Mouse (Mus musculus) T-helper 2 cell (primary cell): Measurements from ENCODE around the gene Amh.
"Not testable (repeated sequence)": the region's sequence is repeated elsewhere in the genome, so short reads cannot be mapped to it uniquely, and the experiment has no call there.

ENCODE experiments used
- in situ Hi-C: fragments of 300-600 bp; cut with MboI, MseI; formaldehyde crosslinking; loops from one replicate; pipeline ENCODE4 v1.15.1; 2025; ENCODE audit warnings: high pct_unique_total_duplicates

The Amh gene

GRCm38 (mm10) chr10:80826151-80827062, 21.4 kb downstream of the Amh start, which contains the start of gene Oaz1:
Oaz1 (plus strand) TSS chr10:80826656.
- in situ Hi-C loops = no loop called here

- in situ Hi-C loops = no loop called here
These were observed 22.2 kb downstream of the Amh start for GRCm38 (mm10) chr10:80827063-80827869.

- in situ Hi-C loops = no loop called here
These were observed 22.9 kb downstream of the Amh start for GRCm38 (mm10) chr10:80827870-80828420.

DNA sequence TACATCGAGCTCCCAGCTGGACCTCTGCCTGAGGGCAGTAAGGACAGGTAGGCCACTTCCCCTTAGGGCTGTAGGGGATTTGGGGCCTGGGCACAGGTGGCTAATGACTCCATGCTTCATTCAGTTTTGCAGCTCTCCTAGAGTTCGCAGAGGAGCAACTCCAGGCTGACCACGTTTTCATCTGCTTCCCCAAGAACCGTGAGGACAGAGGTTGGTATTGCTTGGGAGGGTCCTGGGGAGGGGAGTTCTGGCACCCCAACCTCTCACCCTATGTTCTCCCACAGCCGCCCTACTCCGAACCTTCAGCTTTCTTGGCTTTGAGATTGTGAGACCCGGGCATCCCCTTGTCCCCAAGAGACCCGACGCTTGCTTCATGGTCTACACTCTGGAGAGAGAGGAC, 23.5 kb downstream of the Amh start:
- in situ Hi-C loops = not testable (repeated sequence)

DNA sequence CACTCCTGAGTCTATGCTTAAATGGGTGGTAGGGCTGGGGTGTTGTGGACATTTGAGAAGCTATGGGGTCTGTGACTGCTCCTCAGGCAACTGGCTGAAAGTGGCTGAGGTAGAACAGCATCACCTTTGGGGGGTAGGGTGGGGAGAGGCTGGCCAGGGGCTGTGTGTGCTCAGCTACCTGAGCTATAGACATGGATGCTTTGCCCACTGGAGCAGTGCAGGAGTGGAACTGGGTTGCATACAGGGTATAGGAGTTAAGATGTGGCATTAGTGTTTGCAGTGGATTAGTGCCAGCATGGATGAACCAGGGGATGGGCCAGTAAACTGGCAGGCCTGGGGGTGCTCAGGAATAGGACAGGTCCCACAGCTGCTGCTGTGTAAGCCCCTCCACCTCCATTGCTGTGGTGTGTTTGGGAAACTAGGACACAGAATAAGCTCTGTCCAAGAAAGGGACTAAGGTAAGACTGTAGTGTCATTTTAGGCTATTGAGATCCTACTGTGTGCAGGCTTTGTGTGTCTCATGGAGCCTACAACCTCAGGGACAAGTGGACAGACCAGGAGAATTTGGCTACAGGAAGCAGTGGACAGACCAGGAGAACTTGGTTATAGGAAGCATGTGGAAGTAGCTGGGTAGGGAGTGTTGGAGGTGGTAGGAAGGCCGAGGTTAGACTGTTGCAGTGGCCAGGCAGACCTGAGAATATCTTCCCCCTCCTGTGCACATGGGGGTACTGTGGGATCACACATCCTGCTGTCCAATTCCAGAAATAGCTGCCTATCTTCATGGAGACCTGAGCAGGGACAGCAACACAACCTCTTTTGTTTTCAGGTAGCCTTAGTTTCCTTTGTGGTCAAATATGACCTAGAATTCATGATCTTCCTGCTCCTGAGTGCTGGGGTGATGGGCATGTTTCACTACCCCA, 24.6 kb downstream of the Amh start:
- in situ Hi-C loops = no loop called here

DNA sequence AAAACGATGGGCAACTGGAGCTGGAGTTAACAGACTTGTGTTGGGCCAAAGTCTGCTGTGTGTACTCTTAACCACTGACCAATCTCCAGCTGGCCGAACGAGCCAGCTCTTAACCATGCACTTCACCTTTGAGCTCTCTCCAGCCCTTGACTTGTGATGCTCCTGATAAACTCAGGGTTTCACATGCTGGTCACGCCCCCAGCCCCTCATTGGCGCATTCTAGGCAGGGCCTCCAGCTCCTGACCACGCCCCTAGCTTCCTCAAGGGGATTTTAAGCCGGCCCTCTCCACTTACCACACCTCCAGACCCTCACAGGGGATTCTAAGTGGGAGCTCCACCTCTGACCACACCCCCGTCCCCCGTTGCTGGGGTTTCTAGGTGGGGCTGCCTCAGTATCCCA, 26.1 kb downstream of the Amh start:
- in situ Hi-C loops = no loop called here

GRCm38 (mm10) chr10:80832818-80833217, 27.8 kb downstream of the Amh start:
- in situ Hi-C loops = no loop called here

DNA sequence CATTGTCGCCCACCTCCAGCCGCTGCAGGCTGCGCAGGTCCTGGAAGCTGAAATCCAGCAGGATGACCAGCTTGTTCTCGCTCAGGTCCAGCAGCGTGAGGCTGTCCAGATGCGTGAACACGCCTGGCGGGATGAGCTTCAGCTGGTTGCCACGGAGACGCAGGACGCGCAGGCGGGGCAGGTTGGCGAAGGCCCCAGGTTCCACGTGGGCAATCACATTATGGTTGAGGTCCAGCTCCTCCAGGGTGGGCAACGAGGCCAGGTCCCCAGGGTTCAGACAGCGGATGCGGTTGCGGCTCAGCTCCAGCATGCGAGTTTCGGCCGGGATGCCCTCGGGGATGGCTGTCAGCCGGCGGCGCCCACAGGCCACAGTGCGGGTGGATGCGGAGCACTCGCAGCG, 30.6 kb downstream of the Amh start:
- in situ Hi-C loops = no loop called here

GRCm38 (mm10) chr10:80836949-80837379, 31.9 kb downstream of the Amh start:
- in situ Hi-C loops = no loop called here

DNA sequence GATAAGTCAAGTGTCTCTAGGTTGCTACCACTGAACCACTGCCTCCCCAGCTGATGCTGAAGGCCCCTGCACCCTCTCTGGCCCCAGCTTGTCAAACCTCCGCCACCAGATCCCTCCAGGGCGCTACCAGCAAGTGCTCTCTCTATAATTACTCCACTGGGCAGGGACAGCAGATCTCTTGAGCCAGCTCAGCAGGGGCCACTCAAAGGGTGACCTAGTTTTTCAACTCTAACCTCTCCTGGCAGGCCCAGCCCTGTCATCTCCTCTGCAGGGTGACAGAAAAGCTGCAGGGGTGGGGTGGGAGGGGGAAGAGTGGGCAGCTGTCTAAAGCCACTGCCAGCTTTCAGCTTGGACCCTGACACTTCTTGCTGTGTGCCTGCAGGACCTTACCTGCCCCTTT, 32.8 kb downstream of the Amh start:
- in situ Hi-C loops = no loop called here

DNA sequence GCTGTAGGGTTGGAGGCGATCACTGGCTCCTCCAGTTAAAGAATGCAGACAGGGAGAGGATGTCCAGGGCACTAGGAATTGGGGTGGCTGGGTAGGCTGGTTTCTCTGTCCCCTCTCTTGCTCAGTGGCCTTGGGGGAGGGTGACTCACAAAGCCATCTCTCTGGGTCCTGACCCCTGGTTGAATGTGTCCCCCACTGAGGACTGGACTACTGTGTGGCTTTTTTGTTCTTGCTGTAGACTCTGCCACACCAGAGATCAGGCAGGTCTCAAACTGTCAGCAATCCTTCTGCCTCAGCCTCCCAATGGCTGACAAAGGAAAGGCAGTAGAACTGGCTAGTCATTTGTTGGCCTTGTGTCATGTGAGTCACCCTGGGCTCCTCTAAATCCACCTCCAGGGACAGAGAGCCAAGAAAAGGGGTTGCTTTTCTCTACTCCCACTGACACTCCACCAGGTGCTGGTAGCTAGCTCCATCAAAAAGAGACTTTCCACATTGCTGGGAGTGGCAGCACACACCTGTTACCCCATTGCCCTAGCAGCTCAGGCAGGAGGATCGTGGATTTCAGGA, 33.4 kb downstream of the Amh start:
- in situ Hi-C loops = no loop called here

DNA sequence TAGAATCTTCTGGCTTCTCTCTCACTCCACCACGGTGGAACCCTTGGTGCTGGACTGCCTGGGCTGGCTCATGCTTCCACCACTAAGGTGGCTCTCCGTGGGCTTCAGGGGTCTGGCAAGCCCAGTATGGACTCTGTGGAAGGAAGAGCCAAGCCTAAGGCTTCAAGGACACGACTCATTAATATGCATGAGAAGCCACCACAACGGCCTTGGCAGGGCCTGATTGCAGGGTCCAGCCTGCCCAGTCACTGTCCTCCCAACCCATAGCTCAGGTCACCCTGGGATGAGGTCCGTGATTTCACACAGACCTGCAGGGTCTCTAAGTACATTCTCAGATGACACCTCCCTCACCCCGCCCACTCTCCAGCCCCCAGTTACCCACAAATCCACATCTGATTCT, 34.8 kb downstream of the Amh start:
- in situ Hi-C loops = no loop called here

DNA sequence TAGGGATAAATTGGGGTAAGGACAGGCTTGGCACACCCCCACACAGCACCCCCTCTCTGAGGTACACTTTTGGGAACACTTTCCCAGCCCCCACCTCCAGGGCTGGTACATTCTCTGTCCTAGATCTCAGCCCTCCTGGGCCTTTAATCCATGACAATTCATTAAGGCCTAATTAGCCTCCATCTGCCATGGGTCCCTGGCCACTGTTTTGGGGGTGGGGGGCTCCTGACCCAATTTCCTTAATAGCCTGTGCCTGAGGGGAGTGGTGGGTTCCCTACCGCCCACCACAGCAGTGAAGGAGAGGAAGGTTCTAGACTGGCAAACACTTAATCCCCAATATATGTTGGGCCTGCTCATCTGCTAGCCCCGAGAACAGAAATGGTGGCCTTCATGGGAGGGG, 36.6 kb downstream of the Amh start:
- in situ Hi-C loops = no loop called here

DNA sequence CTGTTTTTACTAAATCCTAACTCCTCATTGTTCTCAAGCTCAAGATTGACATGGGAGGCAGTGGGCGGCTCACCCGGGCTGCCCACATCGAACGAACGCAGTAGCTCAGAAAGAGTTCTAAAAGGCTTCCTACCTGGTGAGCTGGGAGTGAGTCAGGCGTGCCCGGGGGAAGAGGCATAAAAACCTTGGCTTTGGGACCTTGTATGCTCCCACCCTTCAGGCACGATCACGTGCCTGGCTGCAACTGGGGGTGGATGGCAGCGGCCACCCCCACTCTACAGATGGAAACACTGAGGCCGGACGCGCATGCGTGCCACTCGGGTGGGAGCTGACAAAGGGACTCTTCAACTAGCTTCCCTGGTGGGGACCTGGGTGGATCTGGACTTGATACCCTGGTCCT, 37.3 kb downstream of the Amh start:
- in situ Hi-C loops = no loop called here

DNA sequence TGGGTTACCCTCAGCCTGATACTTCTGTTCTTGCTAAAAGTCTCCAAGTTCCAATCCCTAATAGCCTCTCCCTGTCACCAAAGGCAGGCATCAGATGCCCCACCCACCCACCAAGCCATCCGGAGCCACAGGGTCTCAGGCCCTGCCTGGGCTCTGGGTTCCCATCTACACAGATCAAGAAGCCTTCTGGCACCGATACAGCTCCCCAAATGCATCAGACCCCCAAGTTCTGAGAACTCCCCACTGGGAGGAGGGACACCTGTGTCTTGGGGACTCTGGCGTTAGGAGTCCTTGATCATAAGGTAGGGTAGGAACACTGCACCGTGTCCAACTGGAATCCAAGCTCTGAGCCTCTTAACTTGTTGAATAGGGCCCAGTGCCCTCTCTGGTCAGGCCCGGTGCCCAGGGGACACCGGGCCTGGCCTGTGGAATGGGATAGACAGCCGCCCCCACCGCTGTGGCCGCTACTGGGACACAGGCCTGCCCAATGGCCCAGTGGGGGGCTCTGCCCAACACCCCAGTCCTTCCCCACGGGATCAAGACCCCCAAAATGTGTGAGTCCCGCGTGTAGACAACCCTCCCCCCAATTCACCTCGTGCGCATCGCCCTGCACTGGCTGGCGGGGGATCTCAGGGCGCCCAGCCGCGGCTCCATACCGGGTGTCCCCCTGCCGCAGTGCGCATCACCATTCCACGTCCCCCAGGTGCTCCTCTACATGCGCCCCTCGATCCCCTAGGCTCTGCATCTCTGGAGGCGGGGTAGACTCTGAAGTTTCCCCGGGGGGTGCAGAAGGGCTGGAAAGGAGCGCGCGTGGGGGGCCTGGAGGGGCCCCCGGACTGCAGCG, 38.3 kb downstream of the Amh start:
- in situ Hi-C loops = no loop called here

- in situ Hi-C loops = no loop called here
These were observed 39.0 kb downstream of the Amh start, which contains the start of gene Lingo3 for GRCm38 (mm10) chr10:80843931-80844547. Lingo3 (minus strand) TSS chr10:80844039.

DNA sequence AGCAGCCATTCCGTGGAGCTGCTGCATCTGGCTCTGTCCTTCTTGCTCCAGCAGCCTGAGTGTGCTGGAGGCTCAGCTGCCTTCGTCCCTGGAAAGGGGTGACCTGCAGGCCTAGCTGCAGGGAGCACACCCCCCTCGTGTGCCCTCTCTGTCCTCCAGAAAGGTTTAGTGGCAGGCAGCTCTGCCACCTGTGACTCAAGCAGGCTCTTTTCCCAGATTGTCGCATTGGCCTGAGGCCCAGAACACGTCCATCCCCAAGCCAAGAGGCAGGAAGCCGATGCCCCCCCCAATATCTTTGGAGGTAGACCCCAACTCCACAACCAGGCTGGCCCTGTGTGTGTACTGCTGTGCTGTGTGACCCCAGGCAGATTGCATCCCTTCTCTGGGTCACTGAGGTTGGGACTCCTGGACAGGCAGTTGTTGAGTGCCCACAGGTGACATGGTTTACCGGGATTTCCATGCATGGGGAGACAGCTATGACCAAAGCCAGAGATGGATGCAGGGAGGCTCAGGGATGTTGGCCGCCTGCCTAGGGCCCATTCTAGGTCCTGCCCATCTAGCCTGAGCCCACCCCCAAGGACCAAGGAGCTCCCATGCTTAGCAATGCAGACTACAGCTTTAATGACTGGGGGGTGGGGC, 40.1 kb downstream of the Amh start:
- in situ Hi-C loops = no loop called here

GRCm38 (mm10) chr10:80845732-80846131, 40.7 kb downstream of the Amh start:
- in situ Hi-C loops = no loop called here

DNA sequence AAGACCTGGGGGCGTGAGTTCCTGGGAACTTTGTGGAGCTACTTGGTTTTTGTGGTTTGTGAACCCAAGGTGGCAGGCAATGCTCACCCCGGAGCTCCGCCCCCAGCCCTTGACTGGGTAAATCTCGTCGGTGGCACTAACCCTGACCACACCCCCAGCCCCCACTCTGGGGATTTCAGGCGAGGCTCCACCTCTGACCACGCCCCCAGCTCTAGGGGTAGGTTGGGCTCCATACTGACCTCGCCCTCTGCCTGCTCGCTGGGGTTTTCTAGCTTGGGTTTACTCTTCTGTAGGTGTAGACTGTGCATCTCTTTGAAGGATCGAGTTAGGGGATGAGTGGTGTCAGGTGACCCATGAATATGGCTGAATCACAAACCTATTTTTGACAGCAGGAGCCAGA, 43.5 kb downstream of the Amh start:
- in situ Hi-C loops = no loop called here
